Mouse (Mus musculus) lung, postnatal 0 days (tissue): ENCODE data around the gene Ninl.

Source experiments
- CTCF ChIP-seq: IDR thresholded peaks from 2 replicates; pipeline ENCODE4 v1.5.1; 2016; ENCODE audit warnings: antibody characterized with exemption, mild to moderate bottlenecking
- EP300 ChIP-seq: IDR thresholded peaks from 2 replicates; pipeline ENCODE4 v1.6.1; 2016; ENCODE audit warnings: antibody characterized with exemption, mild to moderate bottlenecking, control low read depth

- no peak for TF ChIP-seq EP300
- no peak for TF ChIP-seq CTCF
These were observed 67.3 kb downstream of the Ninl start for GRCm38 (mm10) chr2:150971856-150972255.
